Mouse (Mus musculus) layer of hippocampus, adult 2 months (tissue): ENCODE results near the gene E130308A19Rik. TPM values are rescaled to one million over a fixed set of nuclear protein-coding genes. Genes with fewer than 3 reads are reported as not detected.

Source experiments
- DNase-seq, 2 experiments: peaks; one replicate each; pipeline ENCODE4 v3.0.0; 2022; ENCODE audit warnings: low spot score in 2 of 2
- H3K27ac ChIP-seq: fragments of 200-600 bp; 2 replicates; pipeline ENCODE4 v1.8.1; 2022
- H3K4me3 ChIP-seq: fragments of 200-600 bp; 2 replicates; pipeline ENCODE4 v1.8.1; 2022; ENCODE audit warnings: mild to moderate bottlenecking
- CTCF ChIP-seq: fragments of 200-600 bp; conservative IDR thresholded peaks from 2 replicates; pipeline ENCODE4 v1.8.1; 2022; ENCODE audit warnings: antibody characterized with exemption, mild to moderate bottlenecking, moderate library complexity
- total RNA-seq, 2 experiments: library from RNA; stranded (reverse); gene quantifications; 2 replicates each; pipeline ENCODE4 v1.2.3; 2021

E130308A19Rik gene
- total RNA-seq, 2 experiments from 2014 or later = 12.8 to 13.6 TPM

DNA sequence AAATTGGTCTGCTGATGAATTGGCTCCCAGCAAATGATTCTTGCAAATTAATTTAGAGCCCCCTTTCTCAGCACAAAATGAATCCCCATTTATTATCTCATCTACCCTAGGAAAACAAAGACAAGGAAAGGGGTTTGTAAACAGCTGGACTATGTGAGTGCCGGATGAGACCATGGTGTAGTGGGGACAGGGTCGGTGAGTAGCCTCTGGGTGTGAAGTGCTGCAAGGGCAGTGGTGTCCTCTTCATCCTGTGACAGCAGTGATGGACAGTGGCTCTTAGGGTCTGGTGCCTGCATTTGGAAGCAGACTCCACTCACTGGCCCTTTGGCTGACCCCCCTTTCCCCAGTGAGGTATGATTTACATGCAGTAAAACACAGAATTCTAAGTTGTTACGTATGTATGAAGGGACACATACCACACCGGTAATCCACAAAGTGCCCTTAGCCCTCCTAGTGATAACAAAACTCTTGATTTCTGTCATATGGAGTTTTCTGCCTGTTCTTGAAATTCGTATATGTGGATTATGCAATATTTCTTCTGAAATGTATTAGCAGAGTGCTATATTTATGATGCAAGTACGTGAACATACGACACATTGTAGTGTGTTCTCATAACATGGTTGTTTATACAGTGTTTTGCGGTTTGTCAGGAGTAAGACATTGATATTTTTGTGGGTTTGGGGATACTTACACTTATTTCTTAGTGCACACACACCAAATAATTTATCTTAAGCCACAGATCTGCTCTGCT is 49.1 kb downstream of the E130308A19Rik start:
- Histone ChIP-seq H3K27ac (no peak overlapping the region), H3K4me3 (no peak overlapping the region)
- no peak for DNase-seq
- TF ChIP-seq CTCF = no peak

- Histone ChIP-seq H3K4me3 (no peak overlapping the region), H3K27ac (no peak overlapping the region)
- no peak for DNase-seq
- TF ChIP-seq CTCF = no peak
These were observed 49.7 kb downstream of the E130308A19Rik start for GRCm38 (mm10) chr4:59675699-59676098.

DNA sequence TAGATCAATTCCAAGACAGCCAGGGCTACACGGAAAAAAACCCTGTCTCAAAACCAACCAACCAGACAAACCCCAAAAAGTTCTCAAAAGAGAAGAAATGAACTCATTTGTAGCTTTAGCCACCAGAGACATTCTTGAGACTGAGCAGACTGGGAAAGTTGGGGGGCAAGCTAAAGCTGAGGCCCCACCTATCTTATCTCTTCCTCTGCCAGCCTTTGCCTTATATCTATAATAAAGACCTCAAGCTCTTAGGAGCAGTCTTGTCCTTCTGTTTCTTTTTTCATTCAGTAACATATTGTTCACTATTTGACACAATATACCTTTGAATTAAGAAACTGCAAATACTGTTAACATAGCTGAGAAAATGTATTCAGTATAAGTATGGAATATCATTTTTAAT is 55.4 kb downstream of the E130308A19Rik start:
- Histone ChIP-seq H3K4me3 (no peak overlapping the region), H3K27ac (no peak overlapping the region)
- TF ChIP-seq CTCF = no peak
- DNase-seq = no peak

DNA sequence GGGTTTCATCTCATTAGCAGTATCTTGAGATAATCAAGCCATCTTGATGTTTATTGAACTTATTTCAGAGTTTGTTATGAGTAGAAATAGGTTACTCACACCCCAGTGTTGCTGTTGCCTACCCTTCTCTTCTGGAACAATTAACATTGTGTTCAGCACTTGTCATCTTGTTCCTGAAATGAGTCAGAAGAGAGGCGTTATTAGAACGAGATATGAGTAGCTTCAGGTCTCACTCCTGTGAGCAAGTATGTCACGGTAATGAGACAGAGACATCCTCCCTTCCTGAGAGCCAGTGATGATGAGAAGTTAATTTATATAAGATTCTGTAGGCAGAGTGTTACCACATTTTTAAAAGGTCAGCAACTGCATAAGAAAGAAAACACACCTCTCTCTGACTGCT is 56.5 kb downstream of the E130308A19Rik start:
- no peak overlapping the region for H3K27ac ChIP-seq
- no peak overlapping the region for H3K4me3 ChIP-seq
- TF ChIP-seq CTCF = no peak
- no peak for DNase-seq

DNA sequence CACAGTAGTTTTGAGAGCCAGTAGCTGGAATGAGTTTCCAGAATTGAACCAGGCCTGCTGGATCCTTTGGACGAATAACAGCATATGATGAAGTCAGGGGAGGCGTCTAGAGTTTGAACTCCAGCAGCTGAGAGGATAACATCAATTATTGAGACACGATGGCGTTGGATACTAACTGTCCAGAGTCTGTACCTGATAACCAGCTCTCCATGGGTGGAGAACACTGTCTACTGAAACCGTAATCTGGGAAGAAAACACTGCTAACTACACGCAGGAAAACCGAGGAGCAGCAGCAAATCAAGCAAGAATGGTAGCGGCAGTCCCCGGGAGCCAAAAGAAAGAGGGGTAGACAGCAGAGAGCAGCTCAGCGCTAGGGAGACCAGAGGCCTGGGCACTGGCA is 56.9 kb downstream of the E130308A19Rik start:
- no peak overlapping the region for H3K4me3 ChIP-seq
- H3K27ac ChIP-seq = no peak overlapping the region
- no peak for TF ChIP-seq CTCF
- no peak for DNase-seq

GRCm38 (mm10) chr4:59684306-59684705 is 58.3 kb downstream of the E130308A19Rik start:
- Histone ChIP-seq H3K4me3 (no peak overlapping the region), H3K27ac (no peak overlapping the region)
- no peak for DNase-seq
- TF ChIP-seq CTCF = no peak

GRCm38 (mm10) chr4:59686716-59687115 is 60.7 kb downstream of the E130308A19Rik start:
- no peak for DNase-seq
- H3K4me3 ChIP-seq = no peak overlapping the region
- no peak for TF ChIP-seq CTCF

GRCm38 (mm10) chr4:59689055-59689454 is 63.0 kb downstream of the E130308A19Rik start:
- Histone ChIP-seq H3K4me3 (no peak overlapping the region), H3K27ac (no peak overlapping the region)
- no peak for DNase-seq
- no peak for TF ChIP-seq CTCF

More at GRCm38 (mm10) chr4:59686716-59687115, 60.7 kb downstream of the E130308A19Rik start:
- H3K27ac ChIP-seq = no peak overlapping the region

DNA sequence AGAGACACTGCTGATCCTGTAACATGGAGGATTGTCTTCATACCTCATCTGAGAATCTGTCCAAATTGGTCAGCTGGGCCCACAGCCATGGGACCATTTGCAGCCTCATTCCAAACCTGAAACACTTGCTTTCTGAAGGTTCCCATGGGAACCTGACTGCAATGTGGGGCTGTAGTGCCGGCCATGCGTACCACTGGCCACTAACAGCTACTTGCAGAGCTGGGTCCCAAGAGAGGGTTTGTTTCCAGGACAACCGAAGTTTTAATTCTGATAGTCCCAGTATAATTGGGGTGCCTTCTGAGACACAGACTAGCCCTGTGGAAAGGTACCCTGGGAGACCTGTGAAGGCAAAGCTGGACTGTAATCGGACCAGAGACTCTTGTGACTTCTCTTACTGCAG is 64.1 kb downstream of the E130308A19Rik start:
- Histone ChIP-seq H3K4me3 (no peak overlapping the region), H3K27ac (no peak overlapping the region)
- DNase-seq = no peak
- TF ChIP-seq CTCF = no peak

GRCm38 (mm10) chr4:59696846-59697245 is 70.8 kb downstream of the E130308A19Rik start:
- Histone ChIP-seq H3K4me3 (no peak overlapping the region), H3K27ac (no peak overlapping the region)
- TF ChIP-seq CTCF = no peak
- DNase-seq = no peak

GRCm38 (mm10) chr4:59697869-59698268 is 71.9 kb downstream of the E130308A19Rik start:
- DNase-seq = no peak
- Histone ChIP-seq H3K4me3 (no peak overlapping the region), H3K27ac (no peak overlapping the region)
- TF ChIP-seq CTCF = no peak

- DNase-seq = no peak
- no peak overlapping the region for H3K27ac ChIP-seq
- H3K4me3 ChIP-seq = no peak overlapping the region
- TF ChIP-seq CTCF = no peak
These were observed 73.2 kb downstream of the E130308A19Rik start for GRCm38 (mm10) chr4:59699014-59699792.

- no peak for DNase-seq
- H3K27ac ChIP-seq = no peak overlapping the region
- TF ChIP-seq CTCF = no peak; the same call in 1 of the 2 replicates
These were observed 83.3 kb downstream of the E130308A19Rik start for GRCm38 (mm10) chr4:59709321-59709720.

More at GRCm38 (mm10) chr4:59709321-59709720, 83.3 kb downstream of the E130308A19Rik start:
- no peak overlapping the region for H3K4me3 ChIP-seq
